Mouse (Mus musculus) bone marrow, adult 2 months (tissue): Measurements from ENCODE around the gene Nucks1.

Source experiments
- CTCF ChIP-seq: fragments of 200-500 bp; IDR thresholded peaks from 2 replicates; pipeline ENCODE4 v1.5.1; 2011; ENCODE audit warnings: low read length, control low read depth; ENCODE audit not compliant: control insufficient read depth, insufficient read depth
- POLR2A ChIP-seq: fragments of 200-500 bp; IDR thresholded peaks from 2 replicates; pipeline ENCODE4 v1.6.1; 2011; ENCODE audit warnings: low read depth, mild to moderate bottlenecking, control low read depth, low read length, borderline replicate concordance; ENCODE audit not compliant: control insufficient read depth

DNA sequence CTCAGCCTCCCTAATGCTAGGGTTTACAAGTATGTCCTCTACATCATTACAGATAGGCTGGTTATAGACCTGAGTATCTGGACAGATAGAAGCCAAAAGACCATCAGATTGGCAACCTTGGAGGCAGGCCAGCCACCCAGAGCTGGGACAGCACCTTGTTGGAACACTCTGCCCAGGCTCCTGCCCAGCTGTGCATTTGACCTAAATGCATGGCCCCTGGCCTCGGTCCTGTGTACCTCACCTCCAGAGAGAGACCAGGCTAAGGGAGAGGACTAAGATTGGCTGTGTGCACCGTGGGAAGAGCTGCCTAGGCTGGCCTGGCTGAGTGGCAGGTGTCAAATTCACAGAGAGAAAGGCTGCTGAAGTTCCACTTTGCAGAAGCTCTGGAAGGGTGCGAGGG is 58.2 kb downstream of the Nucks1 start:
- TF ChIP-seq CTCF (no peak), POLR2A (no peak)
